Mouse (Mus musculus) forebrain, embryonic 15.5 days (tissue): ENCODE results near the gene Rtraf. TPM values are rescaled to one million over a fixed set of nuclear protein-coding genes. Genes with fewer than 3 reads are reported as not detected.
A peak's percentile ranks its signal among the peaks of the same experiment; 100 is the strongest.
"Not testable (repeated sequence)": the region's sequence is repeated elsewhere in the genome, so short reads cannot be mapped to it uniquely, and the experiment has no call there.

Source experiments
- ATAC-seq: fragments of 200-750 bp; cut with Nextera tagmentation; replicated peaks from 2 replicates; pipeline ENCODE4 v1.8.0; 2017; ENCODE audit warnings: mild to moderate bottlenecking, moderate TSS enrichment, moderate library complexity
- H3K27ac ChIP-seq: fragments of 300-500 bp; sonication (generic); replicated peaks from 2 replicates; pipeline ENCODE4 v1.5.1; 2015; ENCODE audit warnings: mild to moderate bottlenecking, inconsistent platforms
- H3K27me3 ChIP-seq: fragments of 300-500 bp; sonication (generic); 2 replicates; pipeline ENCODE4 v1.6.1; 2015; ENCODE audit warnings: inconsistent platforms
- H3K36me3 ChIP-seq: fragments of 300-500 bp; sonication (generic); 2 replicates; pipeline ENCODE4 v1.6.1; 2015; ENCODE audit warnings: mild to moderate bottlenecking, inconsistent platforms
- H3K4me1 ChIP-seq: fragments of 300-500 bp; sonication (generic); 2 replicates; pipeline ENCODE4 v1.6.1; 2015; ENCODE audit warnings: inconsistent platforms
- H3K4me2 ChIP-seq: fragments of 300-500 bp; sonication (generic); replicated peaks from 2 replicates; pipeline ENCODE4 v1.6.1; 2015; ENCODE audit warnings: mild to moderate bottlenecking, inconsistent platforms
- H3K4me3 ChIP-seq: fragments of 300-500 bp; sonication (generic); 2 replicates; pipeline ENCODE4 v1.5.1; 2015; ENCODE audit warnings: mild to moderate bottlenecking, inconsistent platforms
- H3K9ac ChIP-seq: fragments of 300-500 bp; sonication (generic); replicated peaks from 2 replicates; pipeline ENCODE4 v1.6.1; 2015; ENCODE audit warnings: mild to moderate bottlenecking, inconsistent platforms
- H3K9me3 ChIP-seq: fragments of 300-500 bp; sonication (generic); 2 replicates; pipeline ENCODE4 v1.6.1; 2016; ENCODE audit warnings: inconsistent platforms
- WGBS: fragments of 180-500 bp; shearing (Covaris S2); methylation state at CpG from one replicate; pipeline ENCODE4 v1.1.7; 2015; ENCODE audit warnings: mixed read lengths; 5-methylcytosine and 5-hydroxymethylcytosine counted together
- polyA plus RNA-seq: library from polyadenylated mRNA; unstranded; fragments of >200 nt; fragmentation: Nextera tagmentation; extraction: Ambion mirVana; gene quantifications from 2 replicates; pipeline ENCODE4 v1.2.1, GENCODE M21; 2015

The Rtraf gene
- 188 and 190 TPM in 2 replicates for polyA plus RNA-seq

DNA sequence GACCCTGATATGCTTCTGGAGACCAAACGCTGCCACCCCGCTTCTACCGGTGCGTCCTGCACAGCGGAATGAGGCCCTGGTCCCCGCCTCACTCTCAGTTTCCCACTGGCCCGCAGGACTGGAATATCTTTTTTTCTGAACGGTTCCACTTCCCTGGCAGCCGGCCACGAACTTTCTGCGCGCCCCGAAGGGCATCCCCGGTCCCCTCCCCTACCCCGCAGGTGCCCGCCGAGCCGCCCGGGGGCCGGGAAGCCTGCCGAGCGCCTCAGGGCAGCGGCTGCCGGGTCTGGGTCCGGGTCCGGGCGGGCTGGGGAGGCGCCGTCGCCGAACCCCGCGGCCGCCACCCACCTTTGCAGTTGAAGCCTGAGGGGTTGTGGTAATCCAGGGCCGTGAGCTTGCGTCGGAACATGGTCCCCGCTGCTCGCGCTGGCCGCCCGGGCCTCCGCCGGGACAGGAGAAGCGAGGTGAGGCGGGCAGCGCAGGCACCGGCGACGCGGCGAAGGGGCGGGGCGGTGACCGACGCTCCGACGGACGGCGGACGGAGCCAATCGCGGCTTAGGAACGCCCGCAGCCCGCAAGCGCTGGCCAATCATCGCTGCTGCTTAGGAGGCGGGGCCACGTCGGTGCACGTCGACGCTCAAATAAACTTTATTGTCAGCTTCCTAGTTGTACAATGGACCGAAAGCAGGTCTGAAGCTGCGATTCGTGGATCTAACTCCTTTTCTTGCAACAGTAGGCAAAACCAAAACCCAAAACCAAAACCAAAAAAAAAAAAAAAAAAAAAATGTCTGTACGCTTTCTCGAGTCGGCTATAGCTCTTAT, at the start of gene Rtraf:
Rtraf (minus strand) TSS at position 504 of the 822 bp plus-strand sequence.
- peak; percentile 97 for ATAC-seq
- no peaks in the 10 kb centered on the region for H3K9me3 ChIP-seq
- H3K9ac ChIP-seq, result peak within 1 kb of the TSS; percentile 92
- peak within 1 kb of the TSS; percentile 93 for H3K4me3 ChIP-seq
- H3K27ac ChIP-seq, result peak within 1 kb of the TSS; percentile 91
- under 1% methylated on average over 80 of the region's 80 CpGs for WGBS
- no peaks in the 10 kb centered on the region for H3K27me3 ChIP-seq
- peaks cover 29% of the 10 kb centered on the region for H3K36me3 ChIP-seq
- peak within 1 kb of the TSS; percentile 76 for H3K4me2 ChIP-seq
- peaks cover 47% of the 10 kb centered on the region for H3K4me1 ChIP-seq

GRCm38 (mm10) chr14:19867286-19867935, 43.8 kb upstream of the Rtraf start:
- Histone ChIP-seq H3K9me3 (no peaks in the 10 kb centered on the region), H3K4me1 (peaks cover 10% of the 10 kb centered on the region), H3K9ac (no peak overlapping the region), H3K4me3 (no peak overlapping the region), H3K27me3 (no peaks in the 10 kb centered on the region), H3K36me3 (peaks cover 4% of the 10 kb centered on the region; the same call in 1 of the 2 replicates), H3K27ac (no peak overlapping the region; the same call in 1 of the 2 replicates), H3K4me2 (no peak overlapping the region)
- 61% methylated on average over 5 of the region's 5 CpGs for WGBS
- no peak for ATAC-seq

DNA sequence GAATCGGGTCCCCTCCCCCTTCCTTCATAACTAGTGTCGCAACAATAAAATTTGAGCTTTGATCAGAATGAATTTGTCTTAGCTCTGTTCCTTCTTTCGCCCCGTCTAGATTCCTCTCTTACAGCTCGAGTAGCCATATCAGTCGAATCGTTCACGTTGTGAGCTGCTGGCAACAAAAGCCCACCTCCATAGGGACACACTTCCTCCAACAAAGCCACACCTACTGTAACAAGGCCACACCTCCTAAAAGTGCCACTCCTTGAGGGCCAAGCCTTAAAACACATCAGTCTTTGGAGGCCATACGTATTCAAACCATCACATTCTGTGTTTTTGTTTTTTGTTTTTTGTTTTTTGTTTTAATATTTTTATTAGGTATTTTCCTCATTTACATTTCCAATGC, 41.5 kb upstream of the Rtraf start:
- not testable (repeated sequence) for H3K4me2 ChIP-seq, H3K36me3 ChIP-seq, H3K9ac ChIP-seq, H3K27ac ChIP-seq, H3K9me3 ChIP-seq, H3K4me3 ChIP-seq, H3K4me1 ChIP-seq, H3K27me3 ChIP-seq, ATAC-seq
- 86% methylated on average over 9 of the region's 9 CpGs for WGBS

GRCm38 (mm10) chr14:19861311-19862080, 37.9 kb upstream of the Rtraf start:
- Histone ChIP-seq H3K4me3 (no peak overlapping the region), H3K4me2 (no peak overlapping the region), H3K36me3 (no peaks in the 10 kb centered on the region), H3K9ac (no peak overlapping the region), H3K9me3 (no peaks in the 10 kb centered on the region), H3K27ac (no peak overlapping the region), H3K27me3 (no peaks in the 10 kb centered on the region), H3K4me1 (0 out of 2 replicates have a peak, but pooled peaks cover 4% of the 10 kb centered on the region)
- WGBS, result 88% methylated on average over 8 of the region's 8 CpGs
- no peak for ATAC-seq

GRCm38 (mm10) chr14:19860281-19860680, 36.7 kb upstream of the Rtraf start:
- H3K27me3 ChIP-seq, result no peaks in the 10 kb centered on the region
- no peaks in the 10 kb centered on the region for H3K36me3 ChIP-seq
- WGBS, result 94% methylated on average over 4 of the region's 4 CpGs
- H3K9ac ChIP-seq, result no peak overlapping the region
- no peak overlapping the region for H3K4me3 ChIP-seq
- H3K27ac ChIP-seq, result no peak overlapping the region
- H3K4me1 ChIP-seq, result 0 out of 2 replicates have a peak, but pooled peaks cover 4% of the 10 kb centered on the region
- no peak overlapping the region for H3K4me2 ChIP-seq
- no peaks in the 10 kb centered on the region for H3K9me3 ChIP-seq
- ATAC-seq, result no peak

DNA sequence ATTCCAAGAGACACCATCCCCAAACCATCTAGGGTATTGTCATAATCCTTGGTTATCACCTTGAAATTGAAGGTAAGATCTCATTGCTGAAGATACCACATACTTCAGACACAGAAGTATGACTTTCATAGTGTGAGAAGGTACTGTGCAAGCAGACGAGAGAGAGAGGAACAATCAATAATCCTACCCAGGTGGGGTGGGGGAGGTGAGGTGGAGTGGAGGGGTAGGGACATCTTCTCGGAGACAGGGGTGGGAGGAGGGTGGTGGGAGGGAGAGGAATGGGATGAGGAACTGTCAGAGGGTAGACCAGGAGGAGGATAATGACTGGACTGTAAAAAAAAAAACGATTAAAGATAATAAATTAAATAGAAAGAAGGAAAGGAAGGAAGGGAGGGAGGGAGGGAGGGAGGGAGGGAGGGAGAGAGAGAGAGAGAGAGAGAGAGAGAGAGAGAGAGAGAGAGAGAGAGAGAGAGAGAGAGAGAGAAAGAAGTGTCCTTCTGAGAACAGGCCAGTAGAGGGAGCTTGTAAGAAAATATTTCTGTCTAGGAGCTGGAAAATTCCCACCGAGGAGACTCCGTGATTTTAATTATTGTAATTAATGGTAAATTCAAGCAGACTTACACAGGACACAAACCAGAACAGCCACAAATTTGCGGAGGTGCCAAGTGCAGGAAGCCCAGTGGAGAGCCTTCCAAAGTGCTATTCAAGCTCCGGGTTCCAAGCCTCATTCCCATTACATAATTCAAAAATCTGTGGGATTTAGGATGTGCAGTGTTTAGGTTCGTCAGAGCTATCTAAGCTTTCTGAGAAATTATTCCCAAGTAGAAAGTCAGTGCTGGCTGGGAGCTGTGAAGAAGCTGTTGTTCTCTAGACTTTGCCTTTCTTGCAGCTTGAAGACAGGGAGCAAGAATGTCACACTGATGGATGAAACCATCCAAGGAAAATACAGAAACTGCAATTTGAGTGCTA, 35.5 kb upstream of the Rtraf start:
- Histone ChIP-seq H3K9ac (peak overlapping the region; percentile 30), H3K4me3 (no peak overlapping the region), H3K4me2 (no peak overlapping the region), H3K36me3 (no peaks in the 10 kb centered on the region), H3K27ac (no peak overlapping the region), H3K27me3 (no peaks in the 10 kb centered on the region), H3K9me3 (no peaks in the 10 kb centered on the region), H3K4me1 (0 out of 2 replicates have a peak, but pooled peaks cover 4% of the 10 kb centered on the region)
- ATAC-seq, result peak; percentile 63; the same call in 1 of the 2 replicates
- WGBS, result 41% methylated on average over 8 of the region's 8 CpGs

- H3K27me3 ChIP-seq, result no peaks in the 10 kb centered on the region
- no peak overlapping the region for H3K4me2 ChIP-seq
- 0 out of 2 replicates have a peak, but pooled peaks cover 4% of the 10 kb centered on the region for H3K4me1 ChIP-seq
- no peak overlapping the region for H3K4me3 ChIP-seq
- no peak overlapping the region for H3K27ac ChIP-seq
- no peak for ATAC-seq
- WGBS, result 65% methylated on average over 2 of the region's 2 CpGs
- no peak overlapping the region for H3K9ac ChIP-seq
- no peaks in the 10 kb centered on the region for H3K9me3 ChIP-seq
- no peaks in the 10 kb centered on the region for H3K36me3 ChIP-seq
These were observed 34.7 kb upstream of the Rtraf start for GRCm38 (mm10) chr14:19858279-19858678.

DNA sequence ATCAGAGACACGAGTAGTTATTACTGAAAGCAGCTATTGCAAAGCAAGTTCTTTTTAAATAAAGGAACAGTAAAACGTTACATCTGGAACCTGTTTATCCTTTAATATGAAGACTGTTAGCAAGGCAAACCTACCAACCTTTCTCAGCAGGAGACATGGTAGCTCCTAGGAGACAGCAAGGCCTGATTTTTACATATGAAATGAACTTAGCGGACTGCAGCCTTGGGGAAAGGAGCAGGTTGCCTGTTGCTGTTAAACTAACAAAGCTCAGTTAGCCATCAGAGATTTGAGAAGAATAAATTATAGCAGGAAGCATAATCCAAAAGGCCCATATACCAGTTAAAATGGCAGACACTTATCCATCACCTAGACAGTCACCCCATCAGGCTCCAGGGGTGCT, 29.8 kb upstream of the Rtraf start:
- no peak for ATAC-seq
- Histone ChIP-seq H3K4me1 (no peaks in the 10 kb centered on the region), H3K27me3 (no peaks in the 10 kb centered on the region), H3K4me2 (no peak overlapping the region), H3K27ac (no peak overlapping the region), H3K36me3 (no peaks in the 10 kb centered on the region), H3K4me3 (no peak overlapping the region), H3K9ac (no peak overlapping the region), H3K9me3 (no peaks in the 10 kb centered on the region)
- WGBS, result 54% methylated on average over 3 of the region's 3 CpGs

DNA sequence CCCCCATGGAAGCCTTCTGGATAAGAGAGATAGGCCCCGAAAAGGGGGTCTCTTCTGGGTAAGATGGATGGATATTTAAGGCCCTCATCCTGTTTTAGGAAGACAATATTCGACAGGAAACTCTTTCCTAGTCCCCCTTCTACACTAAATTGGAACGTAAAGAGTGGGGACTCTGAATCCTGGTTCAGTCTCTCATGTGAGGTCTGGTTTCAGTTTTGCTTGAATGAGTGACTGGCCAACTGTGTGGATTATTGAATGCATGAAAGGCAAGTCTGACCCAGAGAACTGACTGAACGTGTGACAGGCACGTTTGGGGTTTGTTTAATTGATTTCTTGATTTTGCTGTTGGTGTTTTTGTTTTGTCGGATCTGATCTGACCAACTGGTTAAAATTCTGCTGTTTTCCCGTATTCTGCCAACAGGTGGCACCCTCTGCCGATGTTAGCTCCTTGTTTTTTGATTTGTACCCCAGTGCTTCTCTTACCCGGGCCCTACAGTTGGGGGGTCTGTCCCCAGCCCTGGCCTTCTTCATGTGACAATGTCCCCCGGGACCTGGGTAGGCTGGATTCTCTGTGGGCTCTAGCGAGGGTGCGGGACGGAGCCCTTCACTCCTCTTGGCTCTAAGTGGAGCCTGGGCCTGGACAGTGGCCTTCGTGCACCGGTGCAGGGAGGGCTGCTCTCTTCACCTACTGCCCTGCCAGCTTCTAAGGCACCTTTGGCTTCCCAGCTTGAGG, 16.1 kb upstream of the Rtraf start:
- H3K27ac ChIP-seq, result no peak overlapping the region
- H3K4me2 ChIP-seq, result peak overlapping the region; percentile 31
- no peaks in the 10 kb centered on the region for H3K9me3 ChIP-seq
- no peak overlapping the region for H3K4me3 ChIP-seq
- 21% methylated on average over 15 of the region's 15 CpGs for WGBS
- peak overlapping the region; percentile 19 for H3K9ac ChIP-seq
- H3K36me3 ChIP-seq, result no peaks in the 10 kb centered on the region
- peaks cover 8% of the 10 kb centered on the region for H3K4me1 ChIP-seq
- peak; percentile 63; the same call in 1 of the 2 replicates for ATAC-seq
- H3K27me3 ChIP-seq, result no peaks in the 10 kb centered on the region

GRCm38 (mm10) chr14:19836289-19836688, 12.7 kb upstream of the Rtraf start:
- Histone ChIP-seq H3K4me2 (no peak overlapping the region), H3K27me3 (no peaks in the 10 kb centered on the region), H3K36me3 (no peaks in the 10 kb centered on the region), H3K4me1 (peaks cover 8% of the 10 kb centered on the region), H3K27ac (no peak overlapping the region), H3K9me3 (no peaks in the 10 kb centered on the region), H3K9ac (no peak overlapping the region), H3K4me3 (no peak overlapping the region)
- no peak for ATAC-seq
- 66% methylated on average over 3 of the region's 3 CpGs for WGBS
